Mouse (Mus musculus) spleen, postnatal 10 days (tissue): ENCODE results near the gene Olfr1467.

Source experiments
- DNase-seq, 2 experiments: peaks; one replicate each; pipeline ENCODE4 v3.0.0; 2021 to 2022; ENCODE audit warnings: low spot score in 2 of 2

The Olfr1467 gene

GRCm38 (mm10) chr19:13361936-13362335, at the start of gene Olfr1467:
TSS of gene Olfr1467 (plus strand) at chr19:13362236.
- no peak for DNase-seq

- no peak for DNase-seq
These were observed 46.6 kb upstream of the Olfr1467 start, which contains the start of gene Olfr1465 for GRCm38 (mm10) chr19:13315441-13315840. TSS of gene Olfr1465 (minus strand) at chr19:13315541.

- no peak for DNase-seq
These were observed 23.5 kb upstream of the Olfr1467 start, which contains the start of gene Olfr1466 for GRCm38 (mm10) chr19:13338562-13338961. TSS of gene Olfr1466 (plus strand) at chr19:13338862.

- DNase-seq, result no peak
These were observed 45.5 kb downstream of the Olfr1467 start, which contains the start of gene Olfr1469 for GRCm38 (mm10) chr19:13407549-13407948. TSS of gene Olfr1469 (plus strand) at chr19:13407849.
